In the genomic region with DNA sequence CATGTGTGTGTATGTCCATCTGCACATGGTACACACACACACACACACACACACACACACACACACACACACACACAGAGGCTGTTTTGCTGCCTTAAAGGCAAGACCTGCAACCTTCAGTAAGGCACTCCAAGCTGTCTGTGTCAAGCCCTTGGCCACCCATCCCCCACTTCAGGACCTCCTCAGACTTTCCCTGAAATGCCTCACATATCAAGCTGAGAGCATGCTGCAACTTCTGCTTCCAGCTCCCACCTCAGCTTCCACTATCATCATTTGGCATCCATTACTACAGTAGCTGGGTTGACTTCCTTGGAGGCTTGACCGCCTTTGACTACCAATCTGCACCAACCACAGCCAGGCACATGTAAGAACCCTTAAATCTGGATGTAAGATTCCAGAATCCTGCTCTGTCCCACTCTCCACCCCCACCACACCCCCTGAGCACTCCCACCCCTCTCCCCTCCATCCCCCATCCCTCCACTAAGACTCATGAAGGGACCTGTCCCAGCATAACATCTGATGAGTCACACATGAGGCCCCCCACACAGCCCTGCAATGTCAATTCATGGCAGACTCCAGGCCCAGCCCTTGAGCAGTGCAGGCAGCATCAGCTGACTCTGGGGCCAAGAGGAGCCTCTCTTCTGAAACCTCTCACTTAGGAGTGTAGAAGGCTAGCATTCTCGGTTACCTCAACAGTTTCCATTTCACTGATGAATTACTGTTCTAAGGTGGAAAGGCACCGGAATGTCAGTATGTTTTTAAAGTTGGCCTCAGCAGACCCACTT, we compare ENCODE assay signal across 17 mouse cellular contexts.
"Had no signal": no experiment of that assay in that cellular context is flagged by ENCODE, and none has a peak within 500 bp of the region (broad histone marks: within the 10 kb centered on the region; RNA-seq: fewer than 3 reads in every experiment).

No protein-coding gene starts in this region.

- H3K4me3 ChIP-seq: midbrain, embryonic 10.5 days; midbrain, embryonic 12.5 days; myocyte; neural tube, embryonic 13.5 days; neural tube, embryonic 15.5 days had no signal

- ATAC-seq: midbrain, embryonic 16.5 days had no signal

- H3K27ac ChIP-seq: midbrain, embryonic 12.5 days; neural tube, embryonic 13.5 days; neural tube, embryonic 15.5 days had no signal

- H3K27me3 ChIP-seq: midbrain, embryonic 12.5 days; neural tube, embryonic 13.5 days; neural tube, embryonic 15.5 days had no signal

- H3K9ac ChIP-seq: lung, embryonic 14.5 days; midbrain, embryonic 12.5 days; neural tube, embryonic 13.5 days; neural tube, embryonic 15.5 days had no signal

- DNase-seq: lung, embryonic 14.5 days; lung, postnatal 4 days; midbrain, embryonic 14.5 days; retina, postnatal 1 day; right cerebral cortex, adult 18-20 months; right cerebral cortex, postnatal 25 days; right cerebral cortex, postnatal 4 days; spleen, adult 18-20 months; thymus, adult 18-20 months; thymus, postnatal 14 days; thymus, postnatal 36 days had no signal

- H3K36me3 ChIP-seq: midbrain, embryonic 10.5 days; midbrain, embryonic 12.5 days; neural tube, embryonic 13.5 days; neural tube, embryonic 15.5 days had no signal

- H3K4me2 ChIP-seq: lung, embryonic 14.5 days; midbrain, embryonic 12.5 days; neural tube, embryonic 13.5 days; neural tube, embryonic 15.5 days had no signal

- H3K9me3 ChIP-seq: midbrain, embryonic 10.5 days; midbrain, embryonic 12.5 days; neural tube, embryonic 13.5 days; neural tube, embryonic 15.5 days had no signal

- H3K4me1 ChIP-seq: midbrain, embryonic 12.5 days had no signal
